Mouse (Mus musculus): ENCODE measurements around the gene Nkx6-2. TPM values are rescaled to one million over a fixed set of nuclear protein-coding genes. Genes with fewer than 3 reads are reported as not detected.

Nkx6-2 gene
- polyA plus RNA-seq, 1 experiment = 12.6 TPM

- DNase-seq = no peak
- H3K27ac ChIP-seq (ENCODE audit: control insufficient read depth, insufficient read depth, low read length) = no peak overlapping the region
- 93% methylated on average over 10 of the region's 10 CpGs for WGBS
- no peaks in the 10 kb centered on the region for H3K36me3 ChIP-seq (ENCODE audit: control insufficient read depth, insufficient read depth, low read length)
- no peak overlapping the region for H3K4me3 ChIP-seq (ENCODE audit: control insufficient read depth, insufficient read depth, low read length)
- no peaks in the 10 kb centered on the region for H3K27me3 ChIP-seq (ENCODE audit: control insufficient read depth, insufficient read depth, low read length)
- no peak for TF ChIP-seq POLR2A (IDR thresholded peaks at IDR 0.05; ENCODE audit: control insufficient read depth, extremely low read depth, insufficient read depth, low read length, poor library complexity)
- TF ChIP-seq CTCF (IDR thresholded peaks at IDR 0.05; ENCODE audit: borderline replicate concordance, control insufficient read depth, extremely low read depth, insufficient read depth, low read length, poor library complexity) = no peak
- no peaks in the 10 kb centered on the region for H3K4me1 ChIP-seq (replicated peaks; ENCODE audit: control insufficient read depth, insufficient read depth, low read length)
Measured at GRCm38 (mm10) chr7:139556746-139557526, 25.7 kb downstream of the Nkx6-2 start.

DNA sequence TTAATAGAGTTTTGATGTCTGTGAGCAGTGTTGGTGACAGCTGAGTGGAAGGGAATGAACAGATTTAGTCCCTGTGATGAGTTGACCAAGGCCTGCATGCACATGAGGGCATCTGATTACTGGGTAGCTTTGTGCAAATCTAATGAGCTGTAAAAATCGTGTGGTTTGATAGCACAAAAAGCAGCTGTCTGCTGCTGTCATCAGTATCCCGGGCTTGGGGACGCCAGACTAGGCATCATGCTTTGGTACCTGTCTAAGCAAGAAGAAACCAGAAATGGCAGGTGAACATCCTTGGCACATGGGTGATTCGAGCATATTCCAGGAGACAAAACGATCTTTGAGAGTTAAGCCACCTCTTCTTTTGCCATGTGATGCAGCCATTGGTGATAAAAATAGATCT lies 26.3 kb downstream of the Nkx6-2 start:
- Histone ChIP-seq H3K36me3 (ENCODE audit: control insufficient read depth, insufficient read depth, low read length) (no peaks in the 10 kb centered on the region), H3K4me3 (ENCODE audit: control insufficient read depth, insufficient read depth, low read length) (no peak overlapping the region), H3K4me1 (replicated peaks; ENCODE audit: control insufficient read depth, insufficient read depth, low read length) (no peaks in the 10 kb centered on the region), H3K27me3 (ENCODE audit: control insufficient read depth, insufficient read depth, low read length) (no peaks in the 10 kb centered on the region), H3K27ac (ENCODE audit: control insufficient read depth, insufficient read depth, low read length) (no peak overlapping the region)
- TF ChIP-seq POLR2A (IDR thresholded peaks at IDR 0.05; ENCODE audit: control insufficient read depth, extremely low read depth, insufficient read depth, low read length, poor library complexity) = no peak
- TF ChIP-seq CTCF (IDR thresholded peaks at IDR 0.05; ENCODE audit: borderline replicate concordance, control insufficient read depth, extremely low read depth, insufficient read depth, low read length, poor library complexity) = no peak
- DNase-seq = no peak
- WGBS = 89% methylated on average over 5 of the region's 5 CpGs

DNA sequence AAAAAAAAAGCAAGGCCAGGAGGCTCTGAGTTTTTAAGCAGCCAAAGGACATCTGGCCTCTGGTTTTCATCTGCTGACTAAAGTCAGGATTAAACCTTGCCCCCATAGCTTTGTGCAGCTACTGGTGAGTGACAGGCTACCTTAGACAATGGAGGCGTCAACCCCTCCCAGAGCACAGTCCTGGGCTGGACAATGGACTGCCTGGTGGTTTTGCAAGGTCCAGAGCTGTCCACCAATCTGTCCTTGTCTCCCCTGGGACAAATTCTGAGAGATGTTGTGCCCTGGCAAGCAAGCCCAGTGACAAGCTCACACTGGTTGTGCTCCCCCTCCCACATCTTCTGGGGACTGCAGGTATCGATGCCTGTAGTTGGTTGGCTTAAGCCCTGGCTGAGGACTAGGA lies 31.1 kb downstream of the Nkx6-2 start:
- Histone ChIP-seq H3K27ac (ENCODE audit: control insufficient read depth, insufficient read depth, low read length) (no peak overlapping the region), H3K4me3 (ENCODE audit: control insufficient read depth, insufficient read depth, low read length) (no peak overlapping the region), H3K27me3 (ENCODE audit: control insufficient read depth, insufficient read depth, low read length) (no peaks in the 10 kb centered on the region), H3K36me3 (ENCODE audit: control insufficient read depth, insufficient read depth, low read length) (no peaks in the 10 kb centered on the region), H3K4me1 (replicated peaks; ENCODE audit: control insufficient read depth, insufficient read depth, low read length) (no peaks in the 10 kb centered on the region)
- no peak for DNase-seq
- TF ChIP-seq CTCF (IDR thresholded peaks at IDR 0.05; ENCODE audit: borderline replicate concordance, control insufficient read depth, extremely low read depth, insufficient read depth, low read length, poor library complexity) = no peak
- TF ChIP-seq POLR2A (IDR thresholded peaks at IDR 0.05; ENCODE audit: control insufficient read depth, extremely low read depth, insufficient read depth, low read length, poor library complexity) = no peak
- WGBS = 97% methylated on average over 2 of the region's 2 CpGs

- H3K36me3 ChIP-seq (ENCODE audit: control insufficient read depth, insufficient read depth, low read length) = no peaks in the 10 kb centered on the region
- no peaks in the 10 kb centered on the region for H3K27me3 ChIP-seq (ENCODE audit: control insufficient read depth, insufficient read depth, low read length)
- WGBS = 89% methylated on average over 3 of the region's 3 CpGs
- no peak overlapping the region for H3K27ac ChIP-seq (ENCODE audit: control insufficient read depth, insufficient read depth, low read length)
- TF ChIP-seq POLR2A (IDR thresholded peaks at IDR 0.05; ENCODE audit: control insufficient read depth, extremely low read depth, insufficient read depth, low read length, poor library complexity) = no peak
- H3K4me1 ChIP-seq (replicated peaks; ENCODE audit: control insufficient read depth, insufficient read depth, low read length) = no peaks in the 10 kb centered on the region
- H3K4me3 ChIP-seq (ENCODE audit: control insufficient read depth, insufficient read depth, low read length) = no peak overlapping the region
- no peak for DNase-seq
Measured at GRCm38 (mm10) chr7:139550086-139550783, 32.4 kb downstream of the Nkx6-2 start.

- Histone ChIP-seq H3K36me3 (ENCODE audit: control insufficient read depth, insufficient read depth, low read length) (no peaks in the 10 kb centered on the region), H3K4me1 (replicated peaks; ENCODE audit: control insufficient read depth, insufficient read depth, low read length) (no peaks in the 10 kb centered on the region), H3K4me3 (ENCODE audit: control insufficient read depth, insufficient read depth, low read length) (no peak overlapping the region), H3K27me3 (ENCODE audit: control insufficient read depth, insufficient read depth, low read length) (no peaks in the 10 kb centered on the region), H3K27ac (ENCODE audit: control insufficient read depth, insufficient read depth, low read length) (no peak overlapping the region)
- no peak for TF ChIP-seq CTCF (IDR thresholded peaks at IDR 0.05; ENCODE audit: borderline replicate concordance, control insufficient read depth, extremely low read depth, insufficient read depth, low read length, poor library complexity)
- no peak for TF ChIP-seq POLR2A (IDR thresholded peaks at IDR 0.05; ENCODE audit: control insufficient read depth, extremely low read depth, insufficient read depth, low read length, poor library complexity)
- 91% methylated on average over 2 of the region's 2 CpGs for WGBS
- no peak for DNase-seq
Measured at GRCm38 (mm10) chr7:139547325-139547724, 35.3 kb downstream of the Nkx6-2 start.

DNA sequence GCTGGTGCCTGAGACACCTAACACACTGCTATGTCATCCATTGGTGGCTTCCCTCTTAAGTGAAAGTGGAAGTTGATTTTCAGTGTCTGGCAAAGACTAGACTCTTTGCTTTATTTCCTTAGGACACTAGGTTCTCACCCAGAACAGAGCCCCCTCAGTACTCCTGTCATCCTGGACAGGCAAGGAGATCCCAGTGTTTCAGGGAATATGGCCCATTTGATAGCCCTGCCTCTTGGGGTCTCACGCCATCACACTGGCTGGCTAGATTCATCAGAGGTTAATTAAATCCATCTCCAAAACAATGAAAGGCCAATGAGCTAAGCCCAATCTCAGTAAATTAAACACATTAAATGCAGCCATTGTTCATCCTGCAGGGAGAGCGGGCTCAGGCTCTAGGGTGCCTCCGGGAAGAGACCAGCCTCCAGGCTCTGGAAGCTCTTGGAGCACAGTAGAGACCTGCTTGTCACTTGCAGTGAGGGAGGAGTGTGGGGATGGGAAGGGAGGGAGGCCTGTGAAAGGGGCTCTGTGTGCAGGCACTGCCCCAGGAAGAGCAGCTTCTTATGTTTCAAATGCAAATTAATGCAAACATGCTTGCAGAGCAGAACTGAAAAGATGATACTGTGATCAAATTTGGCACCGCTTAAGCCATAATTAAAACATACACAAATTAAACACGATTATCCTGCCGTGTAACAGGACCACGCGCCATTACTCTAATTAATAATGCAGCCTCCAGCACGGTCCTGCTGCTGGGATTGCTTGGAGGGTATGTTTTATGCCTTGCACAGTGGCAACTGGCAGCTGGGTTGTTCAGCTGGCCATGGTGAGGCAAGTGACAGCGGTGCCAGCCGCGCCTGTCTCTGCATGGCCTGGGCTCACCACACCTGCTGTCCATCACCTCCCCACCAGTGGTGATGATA lies 37.6 kb downstream of the Nkx6-2 start:
- H3K4me1 ChIP-seq (replicated peaks; ENCODE audit: control insufficient read depth, insufficient read depth, low read length) = no peaks in the 10 kb centered on the region
- H3K36me3 ChIP-seq (ENCODE audit: control insufficient read depth, insufficient read depth, low read length) = no peaks in the 10 kb centered on the region
- WGBS = 97% methylated on average over 12 of the region's 12 CpGs
- no peaks in the 10 kb centered on the region for H3K27me3 ChIP-seq (ENCODE audit: control insufficient read depth, insufficient read depth, low read length)
- H3K4me3 ChIP-seq (ENCODE audit: control insufficient read depth, insufficient read depth, low read length) = no peak overlapping the region
- no peak for TF ChIP-seq CTCF (IDR thresholded peaks at IDR 0.05; ENCODE audit: borderline replicate concordance, control insufficient read depth, extremely low read depth, insufficient read depth, low read length, poor library complexity)
- no peak for TF ChIP-seq POLR2A (IDR thresholded peaks at IDR 0.05; ENCODE audit: control insufficient read depth, extremely low read depth, insufficient read depth, low read length, poor library complexity)
- H3K27ac ChIP-seq (ENCODE audit: control insufficient read depth, insufficient read depth, low read length) = no peak overlapping the region
- no peak for DNase-seq
